Mouse (Mus musculus) T-helper 1 cell (primary cell): ENCODE data around the gene Fam50a.
"Not testable (repeated sequence)": the region's sequence is repeated elsewhere in the genome, so short reads cannot be mapped to it uniquely, and the experiment has no call there.

ENCODE experiments used
- in situ Hi-C: fragments of 300-600 bp; cut with MboI, MseI; formaldehyde crosslinking; loops from one replicate; pipeline ENCODE4 v1.15.1; 2025; ENCODE audit warnings: high pct_unique_total_duplicates

Gene Fam50a

DNA sequence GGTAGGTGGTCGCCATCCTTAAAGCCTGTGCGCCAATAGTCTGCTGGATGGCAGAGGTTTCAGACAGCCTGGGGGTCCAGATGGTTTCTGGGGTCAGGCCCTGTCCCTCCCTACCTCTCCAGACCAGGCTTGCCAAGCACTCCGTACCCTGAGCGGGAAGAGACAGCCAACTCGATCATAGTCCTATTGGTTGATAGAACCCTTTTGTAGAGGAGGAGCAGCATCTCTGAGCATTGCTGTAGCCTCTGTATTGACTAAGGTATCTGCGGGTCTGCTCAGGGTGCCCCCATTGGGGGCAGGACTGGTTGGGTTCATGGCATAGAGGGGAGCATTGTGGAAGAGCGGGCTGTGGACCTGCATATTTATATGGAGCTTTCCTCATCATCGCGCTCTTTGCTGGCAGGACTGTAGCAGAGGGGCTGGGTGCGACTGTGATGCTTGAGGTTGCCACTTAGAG lies 16.4 kb downstream of the Fam50a start:
- in situ Hi-C loops, result no loop called here

DNA sequence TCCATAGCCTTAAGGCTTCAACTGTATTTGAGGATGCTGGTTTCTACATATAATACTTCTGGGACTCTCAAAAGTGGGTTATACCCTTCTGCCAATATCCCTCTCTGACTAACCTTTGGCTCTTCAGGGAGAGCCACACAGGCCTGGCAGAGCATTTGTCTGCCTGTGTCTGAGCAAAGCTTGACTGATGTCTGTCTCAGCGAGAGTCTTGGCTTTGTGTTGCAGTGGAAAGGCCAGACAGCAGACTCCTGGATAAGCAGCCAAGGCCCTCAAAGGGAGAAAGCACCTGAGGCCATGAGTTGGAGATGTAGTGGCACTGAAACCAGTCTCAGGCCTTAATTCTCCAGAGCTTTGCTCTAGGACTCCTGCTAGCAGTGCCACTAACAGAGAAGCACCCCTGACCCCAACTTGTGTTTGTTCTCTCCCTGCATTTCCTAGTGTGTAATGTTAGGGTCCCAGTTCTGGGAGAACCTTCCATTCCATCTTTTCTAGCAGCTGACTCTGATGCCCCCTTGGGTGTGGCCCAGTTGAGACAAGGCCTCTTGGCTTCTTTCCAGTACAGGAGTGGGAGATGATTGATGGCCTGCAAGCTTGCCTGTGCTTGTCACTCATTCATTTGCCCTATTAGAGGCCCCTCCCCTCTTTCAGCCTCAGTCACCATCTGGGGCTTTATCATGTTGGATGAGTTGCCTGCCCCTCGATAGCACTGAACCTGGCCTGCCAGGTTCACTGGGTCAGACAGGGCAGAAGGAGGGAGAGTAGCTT lies 17.5 kb downstream of the Fam50a start:
- in situ Hi-C loops, result no loop called here

DNA sequence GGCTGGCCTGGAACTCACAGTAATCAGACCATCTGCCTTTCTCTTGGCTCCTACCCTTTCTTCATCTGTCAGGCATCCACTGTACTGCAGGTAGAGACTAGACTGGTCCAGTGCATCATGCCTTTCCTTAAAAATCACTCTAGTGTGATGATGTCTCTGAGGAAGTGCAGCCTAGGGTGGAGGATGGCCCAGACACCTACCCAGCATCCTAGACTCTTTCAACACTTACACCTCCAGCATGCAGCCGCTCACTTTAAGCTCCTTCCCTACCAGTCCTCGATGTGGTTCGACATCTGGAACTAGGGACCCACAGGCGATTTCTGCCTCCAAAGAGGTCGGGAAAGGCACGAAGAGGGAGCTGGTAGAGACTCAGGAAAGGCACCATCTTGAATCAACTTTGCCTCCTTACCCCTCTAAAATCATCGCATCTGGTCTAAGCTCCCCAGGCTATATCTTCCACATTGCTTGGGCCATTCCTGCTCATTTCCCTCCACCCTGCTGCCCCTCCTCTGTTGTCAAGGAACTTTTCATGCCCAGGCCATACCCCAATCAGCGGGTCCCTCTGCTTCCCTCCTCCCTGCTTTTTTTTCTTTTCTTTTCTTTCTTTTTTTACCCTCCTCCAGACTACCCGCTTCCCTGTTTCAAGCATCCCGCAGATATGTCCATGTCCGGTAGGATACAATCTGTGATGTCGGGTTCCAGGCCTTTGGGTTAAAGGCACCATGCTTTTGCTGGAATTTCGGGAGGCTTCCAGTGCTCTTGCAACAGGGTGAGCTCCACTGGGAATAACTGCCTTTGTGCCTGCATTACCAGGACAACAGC lies 40.0 kb downstream of the Fam50a start:
- in situ Hi-C loops, result no loop called here

DNA sequence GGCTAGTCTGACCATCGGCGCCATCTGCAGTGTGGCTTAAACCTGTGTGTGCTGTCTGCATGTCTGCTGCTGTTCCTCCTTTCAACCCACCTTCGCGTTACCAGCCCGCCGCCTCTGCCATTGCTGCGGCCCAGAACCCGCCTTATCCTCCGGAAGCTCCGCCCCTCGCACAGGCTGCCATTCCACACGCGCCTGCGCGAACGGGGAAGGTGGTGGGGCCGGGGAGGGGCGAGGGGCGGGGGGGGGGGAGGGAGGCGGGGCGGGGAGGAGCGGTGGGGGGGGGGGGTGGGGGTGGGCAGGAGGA lies 40.6 kb downstream of the Fam50a start, which contains the start of gene Lage3:
Lage3 (minus strand) TSS at position 152 of the 304 bp plus-strand sequence.
- in situ Hi-C loops, result no loop called here

DNA sequence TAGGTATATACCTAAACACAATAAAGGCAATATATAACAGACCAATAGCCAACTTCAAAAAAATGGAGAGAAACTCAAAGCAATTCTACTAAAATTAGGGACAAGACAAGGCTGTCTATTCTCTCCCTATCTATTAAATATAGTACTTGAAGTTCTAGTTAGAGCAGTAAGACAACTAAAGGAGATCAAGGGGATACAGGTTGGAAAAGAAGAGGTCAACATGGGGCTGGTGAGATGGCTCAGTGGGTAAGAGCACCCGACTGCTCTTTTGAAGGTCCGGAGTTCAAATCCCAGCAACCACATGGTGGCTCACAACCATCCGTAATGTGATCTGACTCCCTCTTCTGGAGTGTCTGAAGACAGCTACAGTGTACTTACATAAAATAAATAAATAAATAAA lies 44.2 kb downstream of the Fam50a start:
- in situ Hi-C loops, result not testable (repeated sequence)

DNA sequence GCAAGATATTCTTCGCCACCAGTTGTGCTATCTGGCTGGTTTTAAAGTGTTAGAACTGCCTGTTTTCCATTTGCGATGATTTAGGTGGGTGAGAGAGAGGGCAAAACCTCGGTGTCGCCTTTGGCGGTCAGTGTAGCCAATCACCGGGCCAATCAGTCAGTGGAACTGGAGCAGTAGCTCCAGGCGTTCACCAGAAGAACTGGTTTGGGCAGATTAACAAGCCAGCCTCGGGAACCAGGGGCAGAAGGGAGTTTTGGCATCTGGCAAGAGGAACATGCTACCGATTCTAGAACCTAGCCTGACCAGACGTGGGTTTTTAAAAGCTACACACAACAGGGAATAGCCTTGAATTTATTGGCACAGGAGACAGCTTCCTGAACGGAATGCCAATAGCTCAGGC lies 46.3 kb downstream of the Fam50a start:
- in situ Hi-C loops, result no loop called here

DNA sequence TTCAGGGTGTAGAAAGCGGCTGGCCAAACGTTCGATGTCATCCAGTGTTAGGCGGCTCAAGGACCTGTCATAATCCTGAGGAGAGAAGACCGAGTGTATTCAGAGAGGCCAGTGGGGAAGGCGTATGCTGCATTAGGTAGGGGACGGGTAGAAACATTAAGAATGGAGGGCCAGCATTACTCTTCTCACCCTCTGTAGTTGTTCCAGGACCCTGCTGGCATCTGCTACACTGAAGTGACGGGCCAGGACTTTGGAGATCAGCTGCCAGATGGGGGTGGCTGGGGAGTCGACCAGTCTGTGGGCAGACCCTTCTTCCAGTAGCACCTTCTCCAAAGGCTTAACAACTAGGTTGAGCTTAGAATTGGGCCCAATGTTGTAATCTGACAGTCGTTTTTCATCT lies 54.7 kb downstream of the Fam50a start:
- in situ Hi-C loops, result no loop called here

DNA sequence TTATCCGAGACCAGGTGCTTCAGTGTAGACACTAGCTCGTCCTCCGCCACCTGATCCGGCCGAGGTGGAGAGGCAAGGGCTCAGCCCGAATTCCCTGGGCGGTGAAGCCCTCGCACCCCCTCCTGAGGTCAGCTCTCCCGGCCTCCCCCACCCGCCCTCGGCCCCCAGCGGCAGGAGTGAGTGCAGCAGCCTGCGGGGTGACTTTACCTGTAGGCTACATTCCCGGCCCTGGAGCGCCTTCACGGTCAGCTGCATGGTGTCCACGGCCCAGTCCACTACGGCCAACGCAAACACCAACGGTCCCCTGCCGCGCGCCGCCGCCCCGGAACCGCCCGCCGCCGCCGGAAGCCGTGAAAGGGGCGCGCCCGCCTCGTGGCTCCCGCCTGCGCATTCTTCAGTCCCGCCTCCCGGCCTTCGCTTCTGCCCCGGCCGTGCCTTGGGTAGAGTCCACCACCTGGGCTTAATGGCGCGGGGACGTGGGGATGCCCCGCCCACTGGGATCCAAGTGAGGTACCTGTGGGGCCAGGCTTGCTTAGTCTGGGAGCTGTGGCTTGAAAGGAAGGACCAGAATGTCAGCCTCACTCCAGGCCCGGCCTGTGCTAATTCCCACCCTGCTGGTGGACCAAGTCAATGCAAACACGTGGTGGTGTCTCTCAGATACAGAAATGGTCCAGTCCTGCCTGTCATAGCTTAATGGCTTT lies 55.5 kb downstream of the Fam50a start:
- in situ Hi-C loops, result no loop called here
